Mouse (Mus musculus): ENCODE data around the gene Gm17374. TPM values are rescaled to one million over a fixed set of nuclear protein-coding genes. Genes with fewer than 3 reads are reported as not detected.
"Not testable (repeated sequence)": the region's sequence is repeated elsewhere in the genome, so short reads cannot be mapped to it uniquely, and the experiment has no call there.

Gene Gm17374
- polyA plus RNA-seq, 1 experiment from 2014 or later, result not detected

- not testable (repeated sequence) for H3K4me3 ChIP-seq (replicated peaks); H3K27me3 ChIP-seq; H3K9ac ChIP-seq; H3K4me2 ChIP-seq (replicated peaks); H3K27ac ChIP-seq (replicated peaks); ATAC-seq (ENCODE audit: insufficient number of reproducible peaks, low FRiP score, low TSS enrichment, low read depth); H3K4me1 ChIP-seq; H3K9me3 ChIP-seq (replicated peaks)
- peaks cover 29% of the 10 kb centered on the region for H3K36me3 ChIP-seq
- WGBS, result 92% methylated on average over 3 of the region's 3 CpGs
These were observed 33.9 kb downstream of the Gm17374 start for GRCm38 (mm10) chr2:140185685-140186210.

DNA sequence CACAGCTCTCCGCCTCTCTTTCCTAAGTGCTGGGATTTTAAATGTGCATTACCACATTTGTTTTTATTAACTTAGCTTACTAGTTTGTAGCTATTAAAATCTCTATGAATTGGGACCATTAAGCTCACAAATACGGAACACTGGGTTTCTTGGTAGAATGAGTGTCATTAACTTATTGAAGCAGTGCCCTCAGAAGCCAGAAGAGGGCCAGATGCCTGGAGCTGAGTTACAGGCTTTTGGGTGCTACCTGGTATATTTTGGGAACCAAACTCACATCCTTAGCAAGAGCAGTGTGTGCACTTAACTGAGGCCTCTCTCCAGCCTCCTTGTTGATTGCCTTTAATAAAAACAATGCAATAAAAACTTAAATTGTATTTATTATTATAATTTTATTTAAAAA is 48.9 kb downstream of the Gm17374 start:
- Histone ChIP-seq H3K4me3 (replicated peaks) (no peak overlapping the region), H3K9me3 (replicated peaks) (no peaks in the 10 kb centered on the region), H3K27ac (replicated peaks) (no peak overlapping the region), H3K4me2 (replicated peaks) (no peak overlapping the region), H3K27me3 (no peaks in the 10 kb centered on the region), H3K9ac (no peak overlapping the region), H3K36me3 (peaks cover 27% of the 10 kb centered on the region; the same call in 1 of the 2 replicates), H3K4me1 (no peaks in the 10 kb centered on the region)
- no peak for ATAC-seq (ENCODE audit: insufficient number of reproducible peaks, low FRiP score, low TSS enrichment, low read depth)
- WGBS, result 72% methylated on average over 2 of the region's 2 CpGs

DNA sequence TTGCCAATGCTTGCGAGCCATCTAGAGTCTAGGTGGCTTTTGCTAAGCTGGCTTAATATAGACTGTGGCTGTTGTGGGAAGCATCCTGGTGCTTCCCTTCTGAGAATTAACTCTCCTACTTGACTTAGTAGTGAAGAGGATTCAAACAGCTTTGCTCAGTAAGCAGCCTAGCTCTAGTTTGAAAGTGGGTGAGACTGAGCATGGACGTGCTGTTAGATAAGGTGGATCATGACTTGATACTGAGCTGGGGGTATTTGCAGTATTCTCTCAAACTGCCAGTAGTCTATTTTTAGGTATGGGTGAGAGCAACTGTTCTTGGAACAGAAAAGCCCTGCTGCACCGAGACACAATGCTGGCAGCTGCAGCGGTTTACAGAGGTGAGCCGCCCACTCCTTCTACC is 50.7 kb downstream of the Gm17374 start:
- no peak for ATAC-seq (ENCODE audit: insufficient number of reproducible peaks, low FRiP score, low TSS enrichment, low read depth)
- Histone ChIP-seq H3K9me3 (replicated peaks) (no peaks in the 10 kb centered on the region), H3K27me3 (no peaks in the 10 kb centered on the region), H3K27ac (replicated peaks) (no peak overlapping the region), H3K9ac (no peak overlapping the region), H3K4me2 (replicated peaks) (no peak overlapping the region), H3K36me3 (peaks cover 23% of the 10 kb centered on the region; the same call in 1 of the 2 replicates), H3K4me1 (no peaks in the 10 kb centered on the region), H3K4me3 (replicated peaks) (no peak overlapping the region)
- 85% methylated on average over 5 of the region's 5 CpGs for WGBS

Other genes starting within 250 kb of the Gm17374 start
- 22.4 and 24.4 TPM in 2 replicates for gene Tasp1, start 85.2 kb upstream of the Gm17374 start, polyA plus RNA-seq (2015; fragmentation: Nextera tagmentation; extraction: Ambion mirVana)
- 23.7 and 24.4 TPM in 2 replicates for gene Esf1, start 18.5 kb downstream of the Gm17374 start, polyA plus RNA-seq (2015; fragmentation: Nextera tagmentation; extraction: Ambion mirVana)
- 22.6 and 23.4 TPM in 2 replicates for gene Ndufaf5, start 18.6 kb downstream of the Gm17374 start, polyA plus RNA-seq (2015; fragmentation: Nextera tagmentation; extraction: Ambion mirVana)
- gene Sel1l2, start 237.7 kb downstream of the Gm17374 start, polyA plus RNA-seq (2015; fragmentation: Nextera tagmentation; extraction: Ambion mirVana), result not detected in 2 replicates
- 37.0 and 38.9 TPM in 2 replicates for gene Macrod2, start 243.3 kb downstream of the Gm17374 start, polyA plus RNA-seq (2015; fragmentation: Nextera tagmentation; extraction: Ambion mirVana)